Mouse (Mus musculus) E14TG2a.4 (cell line): ENCODE measurements around the gene Tbc1d17.

Experiments
- CTCF ChIP-seq: conservative IDR thresholded peaks from 2 replicates; pipeline ENCODE4 v1.5.1; 2014; ENCODE audit warnings: low read length
- NANOG ChIP-seq: IDR thresholded peaks from 2 replicates; pipeline ENCODE4 v1.6.1; 2014; ENCODE audit warnings: borderline replicate concordance, low read length, mixed read lengths
- POU5F1 ChIP-seq: IDR thresholded peaks from 2 replicates; pipeline ENCODE4 v1.6.1; 2014; ENCODE audit warnings: low read length, borderline replicate concordance

- TF ChIP-seq CTCF, result no peak
- TF ChIP-seq NANOG, result no peak
- no peak for TF ChIP-seq POU5F1
Observed at GRCm38 (mm10) chr7:44848561-44849415, at the start of gene Tbc1d17, which contains the start of gene Akt1s1.
